In the genomic region with DNA sequence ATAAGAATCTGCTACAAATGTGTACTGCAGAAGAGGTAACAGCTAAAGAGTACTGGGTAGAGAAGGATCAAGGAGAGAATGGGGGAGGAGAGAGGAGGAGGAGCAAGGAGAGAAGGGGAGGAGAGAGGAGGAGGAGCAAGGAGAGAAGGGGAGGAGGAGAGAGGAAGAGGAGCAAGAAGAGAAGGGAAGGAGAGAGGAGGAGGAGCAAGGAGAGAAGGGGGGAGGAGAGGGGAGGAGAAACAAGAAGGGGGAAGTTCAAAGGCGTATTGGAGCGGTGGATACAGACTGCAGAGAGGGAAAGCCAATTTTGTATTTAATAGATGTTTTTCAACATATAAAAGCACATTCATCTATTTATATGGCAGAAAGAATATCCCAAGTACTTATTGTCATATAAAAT, we compare ENCODE assay signal across 20 mouse cellular contexts.
"Had no signal": no experiment of that assay in that cellular context is flagged by ENCODE, and none has a peak within 500 bp of the region (broad histone marks: within the 10 kb centered on the region; RNA-seq: fewer than 3 reads in every experiment).

No protein-coding gene starts in this region.

- DNase-seq: kidney, adult 2 months; kidney, postnatal 25 days; layer of hippocampus, postnatal 36 days; liver, embryonic 13.5 days; lung, embryonic 14.5 days; right cerebral cortex, adult 18-20 months; right cerebral cortex, postnatal 14 days; right cerebral cortex, postnatal 4 days; thymus, adult 2 months; thymus, postnatal 14 days; thymus, postnatal 4 days had no signal

- H3K4me2 ChIP-seq: liver, embryonic 13.5 days; lung, embryonic 14.5 days; midbrain, embryonic 12.5 days; midbrain, embryonic 15.5 days; neural tube, embryonic 12.5 days; neural tube, embryonic 15.5 days had no signal

- H3K4me1 ChIP-seq: liver, embryonic 13.5 days had no signal

- H3K27me3 ChIP-seq: liver, embryonic 13.5 days; midbrain, embryonic 12.5 days; midbrain, embryonic 15.5 days; neural tube, embryonic 12.5 days; neural tube, embryonic 15.5 days had no signal

- H3K36me3 ChIP-seq: liver, embryonic 13.5 days; midbrain, embryonic 12.5 days; midbrain, embryonic 15.5 days; neural tube, embryonic 12.5 days; neural tube, embryonic 15.5 days had no signal

- H3K9ac ChIP-seq: liver, embryonic 13.5 days; lung, embryonic 14.5 days; midbrain, embryonic 12.5 days; midbrain, embryonic 15.5 days; neural tube, embryonic 12.5 days; neural tube, embryonic 15.5 days had no signal

- H3K4me3 ChIP-seq: layer of hippocampus, adult 2 months; left cerebral cortex, adult 2 months; liver, embryonic 13.5 days; midbrain, embryonic 12.5 days; midbrain, embryonic 15.5 days; neural tube, embryonic 12.5 days; neural tube, embryonic 15.5 days had no signal

- H3K9me3 ChIP-seq: liver, embryonic 13.5 days; midbrain, embryonic 12.5 days; midbrain, embryonic 15.5 days; neural tube, embryonic 12.5 days; neural tube, embryonic 15.5 days had no signal

- ATAC-seq: intestine, postnatal 0 days; midbrain, embryonic 15.5 days had no signal

- H3K27ac ChIP-seq: kidney, postnatal 0 days; layer of hippocampus, adult 2 months; left cerebral cortex, adult 2 months; liver, embryonic 13.5 days; midbrain, embryonic 12.5 days; midbrain, embryonic 15.5 days; neural tube, embryonic 12.5 days; neural tube, embryonic 15.5 days; stomach, postnatal 0 days had no signal
